Mouse (Mus musculus) Patski (cell line): ENCODE results near the gene Psmb9. TPM values are rescaled to one million over a fixed set of nuclear protein-coding genes. Genes with fewer than 3 reads are reported as not detected.

Source experiments
- ATAC-seq: fragments of 100-300 bp; one replicate; pipeline ENCODE4 v1.8.0; 2021
- CTCF ChIA-PET: fragments of 350-600 bp; sonication (Branson Sonifier 250); formaldehyde crosslinking; loops from one replicate; lab custom pipeline; 2022; ENCODE audit warnings: inconsistent platforms; lab: Charles Lee
- POLR2A ChIA-PET: fragments of 350-600 bp; sonication (Branson Sonifier 250); formaldehyde crosslinking; loops from one replicate; lab custom pipeline; 2022; ENCODE audit warnings: antibody characterized with exemption, inconsistent platforms; lab: Charles Lee
- DNase-seq: peaks from one replicate; pipeline ENCODE4 v3.0.0-alpha.2; 2011; ENCODE audit warnings: low read depth, low spot score
- H3K27me3 ChIP-seq: fragments of 371-371 bp; one replicate; pipeline ENCODE4 v1.5.1; 2021
- CTCF ChIP-seq: fragments of 100-300 bp; IDR thresholded peaks from one replicate; pipeline ENCODE4 v1.5.1; 2021
- in situ Hi-C: fragments of 300-500 bp; cut with MboI; formaldehyde crosslinking; loops from 3 replicates; pipeline ENCODE4 v1.11.1; 2018; ENCODE audit warnings: low pct_unique_long_range_greater_than_20kb, mixed read lengths
- polyA plus RNA-seq: library from polyadenylated mRNA; unstranded; gene quantifications from one replicate; pipeline ENCODE4 v1.2.3, GENCODE M21; 2021

The Psmb9 gene
- polyA plus RNA-seq, 1 experiment from 2014 or later: 1.3 TPM

- no peak for TF ChIP-seq CTCF
- POLR2A ChIA-PET: no interaction called here
- in situ Hi-C loops: no loop called here
- CTCF ChIA-PET: no interaction called here
- no peaks in the 10 kb centered on the region for H3K27me3 ChIP-seq
- ATAC-seq (no peak), DNase-seq (no peak)
These were observed 45.0 kb downstream of the Psmb9 start for GRCm38 (mm10) chr17:34142456-34143010.

- POLR2A ChIA-PET: no interaction called here
- in situ Hi-C loops: no loop called here
- CTCF ChIA-PET: interaction anchor here (1.2 kb wide), 2 partner anchors 8 to 29 kb away, joined by 3 to 4 read pairs; no protein-coding TSS in a partner anchor
- H3K27me3 ChIP-seq: no peaks in the 10 kb centered on the region
- DNase-seq (no peak), ATAC-seq (peak; percentile 8)
- no peak for TF ChIP-seq CTCF
These were observed 46.1 kb downstream of the Psmb9 start for GRCm38 (mm10) chr17:34141448-34141847.

GRCm38 (mm10) chr17:34140240-34140639 is 47.3 kb downstream of the Psmb9 start:
- TF ChIP-seq CTCF: no peak
- ATAC-seq: no peak
- ChIA-PET POLR2A (no interaction called here), CTCF (no interaction called here)
- in situ Hi-C loops: no loop called here
- H3K27me3 ChIP-seq: no peaks in the 10 kb centered on the region
- DNase-seq: no peak

- H3K27me3 ChIP-seq: no peaks in the 10 kb centered on the region
- in situ Hi-C loops: no loop called here
- DNase-seq: no peak
- CTCF ChIA-PET: interaction anchor here (0.6 to 7.3 kb wide), 4 partner anchors 22 to 96 kb away, joined by 3 to 115 read pairs (median 5); no protein-coding TSS in a partner anchor
- POLR2A ChIA-PET: no interaction called here
- TF ChIP-seq CTCF: no peak
- ATAC-seq: no peak
These were observed 48.1 kb downstream of the Psmb9 start for GRCm38 (mm10) chr17:34139416-34139815.

- in situ Hi-C loops: no loop called here
- ChIA-PET POLR2A (no interaction called here), CTCF (interaction anchor here (1.4 to 7.3 kb wide), 2 partner anchors 31 to 37 kb away, joined by 7 to 115 read pairs; no protein-coding TSS in a partner anchor)
- ATAC-seq: no peak
- DNase-seq: no peak
- H3K27me3 ChIP-seq: no peaks in the 10 kb centered on the region
- TF ChIP-seq CTCF: no peak
These were observed 48.9 kb downstream of the Psmb9 start for GRCm38 (mm10) chr17:34138655-34139054.

- no peaks in the 10 kb centered on the region for H3K27me3 ChIP-seq
- POLR2A ChIA-PET: no interaction called here
- in situ Hi-C loops: no loop called here
These were observed 50.0 kb downstream of the Psmb9 start for GRCm38 (mm10) chr17:34137601-34138000.

GRCm38 (mm10) chr17:34135297-34136224 is 52.0 kb downstream of the Psmb9 start:
- ATAC-seq: peak; percentile 92
- ChIA-PET CTCF (interaction anchor here (0.6 to 7.3 kb wide), 17 partner anchors 10 to 101 kb away, joined by 3 to 115 read pairs (median 5); partner anchors contain the start of gene H2-DMa), POLR2A (interaction anchor here (1.0 to 3.7 kb wide), 5 partner anchors 12 to 30 kb away, joined by 3 to 19 read pairs (median 5); partner anchors contain the start of gene H2-DMa)
- peak; percentile 99 for DNase-seq
- in situ Hi-C loops: no loop called here
- H3K27me3 ChIP-seq: no peaks in the 10 kb centered on the region
- TF ChIP-seq CTCF: peak; percentile 100

More at GRCm38 (mm10) chr17:34137601-34138000, 50.0 kb downstream of the Psmb9 start:
- no peak for ATAC-seq
- CTCF ChIA-PET: interaction anchor here (7.3 kb wide), 1 partner anchor 32 kb away, joined by 115 read pairs; no protein-coding TSS in a partner anchor
- no peak for DNase-seq
- TF ChIP-seq CTCF: no peak

GRCm38 (mm10) chr17:34134451-34134850 is 53.1 kb downstream of the Psmb9 start:
- in situ Hi-C loops: no loop called here
- no peak for DNase-seq
- no peak for TF ChIP-seq CTCF
- ChIA-PET POLR2A (interaction anchor here (1.5 to 3.7 kb wide), 4 partner anchors 13 to 31 kb away, joined by 3 to 19 read pairs (median 5); partner anchors contain the start of gene H2-DMa), CTCF (interaction anchor here (1.7 to 7.3 kb wide), 10 partner anchors 10 to 100 kb away, joined by 3 to 115 read pairs (median 14); partner anchors contain the start of gene H2-DMa)
- ATAC-seq: no peak
- no peaks in the 10 kb centered on the region for H3K27me3 ChIP-seq

- DNase-seq (no peak), ATAC-seq (peak; percentile 79)
- ChIA-PET POLR2A (interaction anchor here (3.7 kb wide), 1 partner anchor 14 kb away, joined by 19 read pairs; the partner anchor contains the start of gene H2-DMa), CTCF (interaction anchor here (0.9 to 7.3 kb wide), 5 partner anchors 8 to 36 kb away, joined by 3 to 115 read pairs (median 33); partner anchors contain the start of gene H2-DMa)
- in situ Hi-C loops: no loop called here
- no peaks in the 10 kb centered on the region for H3K27me3 ChIP-seq
- TF ChIP-seq CTCF: peak; percentile 92
These were observed 54.3 kb downstream of the Psmb9 start for GRCm38 (mm10) chr17:34133289-34133688.

Other genes with a start within 250 kb of the Psmb9 start
- gene Pfdn6, start 247.4 kb downstream of the Psmb9 start, polyA plus RNA-seq: 115 TPM
- 35.8 TPM for gene Wdr46, start 247.1 kb downstream of the Psmb9 start, polyA plus RNA-seq
- gene B3galt4, start 236.3 kb downstream of the Psmb9 start, polyA plus RNA-seq: 2.8 TPM
- gene Vps52, start 232.0 kb downstream of the Psmb9 start, polyA plus RNA-seq: 56.9 TPM
- gene Rps18, start 231.8 kb downstream of the Psmb9 start, polyA plus RNA-seq: 1,854 TPM
- 79.5 TPM for gene H2-K1, start 187.4 kb downstream of the Psmb9 start, polyA plus RNA-seq
- gene Ring1, start 163.1 kb downstream of the Psmb9 start, polyA plus RNA-seq: 31.1 TPM
- 49.3 TPM for gene H2-Ke6, start 159.7 kb downstream of the Psmb9 start, polyA plus RNA-seq
- 189 TPM for gene Slc39a7, start 156.1 kb downstream of the Psmb9 start, polyA plus RNA-seq
- gene Rxrb, start 156.0 kb downstream of the Psmb9 start, polyA plus RNA-seq: 57.1 TPM
- gene Col11a2, start 148.3 kb downstream of the Psmb9 start, polyA plus RNA-seq: 0.60 TPM
- gene H2-Oa, start 95.4 kb downstream of the Psmb9 start, polyA plus RNA-seq: not detected
- gene H2-DMa, start 68.2 kb downstream of the Psmb9 start, polyA plus RNA-seq: 17.1 TPM
- gene Brd2, start 65.1 kb downstream of the Psmb9 start, polyA plus RNA-seq: 239 TPM
- 8.2 TPM for gene H2-DMb2, start 44.5 kb downstream of the Psmb9 start, polyA plus RNA-seq
- 36.6 TPM for gene H2-DMb1, start 34.7 kb downstream of the Psmb9 start, polyA plus RNA-seq
- gene Tap1, start 211 bp downstream of the Psmb9 start, polyA plus RNA-seq: 7.0 TPM
- 18.7 TPM for gene Psmb8, start 10.0 kb upstream of the Psmb9 start, polyA plus RNA-seq
- gene Tap2, start 15.8 kb upstream of the Psmb9 start, polyA plus RNA-seq: 38.2 TPM
- gene H2-Ob, start 51.1 kb upstream of the Psmb9 start, polyA plus RNA-seq: not detected
- gene H2-Ab1, start 69.9 kb upstream of the Psmb9 start, polyA plus RNA-seq: 0.09 TPM
- gene H2-Aa, start 100.1 kb upstream of the Psmb9 start, polyA plus RNA-seq: not detected
- 0.32 TPM for gene H2-Eb1, start 118.1 kb upstream of the Psmb9 start, polyA plus RNA-seq
- not detected for gene H2-Eb2, start 137.9 kb upstream of the Psmb9 start, polyA plus RNA-seq
- gene Btnl2, start 167.1 kb upstream of the Psmb9 start, polyA plus RNA-seq: not detected
- not detected for gene Btnl1, start 189.4 kb upstream of the Psmb9 start, polyA plus RNA-seq
- not detected for gene BC051142, start 211.1 kb upstream of the Psmb9 start, polyA plus RNA-seq